Mouse (Mus musculus): ENCODE data around the gene S100a8. TPM values are rescaled to one million over a fixed set of nuclear protein-coding genes. Genes with fewer than 3 reads are reported as not detected.
A peak's percentile ranks its signal among the peaks of the same experiment; 100 is the strongest.

Gene S100a8
- 65.2 and 69.2 TPM in 2 replicates for polyA plus RNA-seq (2015; fragmentation: Nextera tagmentation; extraction: Ambion mirVana)

GRCm38 (mm10) chr3:90668846-90669245 is at the start of gene S100a8:
Gene S100a8 (plus strand): TSS chr3:90668978.
- 60% methylated on average over 8 of the region's 8 CpGs for WGBS
- DNase-seq (ENCODE audit: low spot score) = no peak

GRCm38 (mm10) chr3:90621552-90621951 is 47.2 kb upstream of the S100a8 start:
- ATAC-seq (replicated peaks; ENCODE audit: low FRiP score, low read depth) (no peak), DNase-seq (ENCODE audit: low spot score) (no peak)
- Histone ChIP-seq H3K9ac (ENCODE audit: low read depth, low read length) (no peak overlapping the region), H3K27me3 (ENCODE audit: insufficient read depth, low read length) (no peaks in the 10 kb centered on the region), H3K4me3 (replicated peaks; ENCODE audit: low read depth, low read length) (no peak overlapping the region), H3K4me1 (replicated peaks; ENCODE audit: insufficient read depth, low read length) (no peaks in the 10 kb centered on the region), H3K27ac (no peak overlapping the region), H3K36me3 (ENCODE audit: insufficient read depth, low read length) (no peaks in the 10 kb centered on the region), H3K4me2 (ENCODE audit: low read length) (no peak overlapping the region), H3K9me3 (replicated peaks; ENCODE audit: low read length) (no peaks in the 10 kb centered on the region)
- 50% methylated on average over 7 of the region's 7 CpGs for WGBS
- TF ChIP-seq CTCF (IDR thresholded peaks at IDR 0.05; ENCODE audit: low read depth) = no peak

More at GRCm38 (mm10) chr3:90668846-90669245, at the start of gene S100a8:
- H3K27me3 ChIP-seq (ENCODE audit: insufficient read depth, low read length) = no peaks in the 10 kb centered on the region
- TF ChIP-seq CTCF (IDR thresholded peaks at IDR 0.05; ENCODE audit: low read depth) = no peak
- H3K4me1 ChIP-seq (replicated peaks; ENCODE audit: insufficient read depth, low read length) = no peaks in the 10 kb centered on the region
- no peak within 1 kb of the TSS for H3K9ac ChIP-seq (ENCODE audit: low read depth, low read length)
- H3K4me3 ChIP-seq (replicated peaks; ENCODE audit: low read depth, low read length) = no peak within 1 kb of the TSS
- H3K36me3 ChIP-seq (ENCODE audit: insufficient read depth, low read length) = no peaks in the 10 kb centered on the region
- H3K27ac ChIP-seq = no peak within 1 kb of the TSS
- no peaks in the 10 kb centered on the region for H3K9me3 ChIP-seq (replicated peaks; ENCODE audit: low read length)
- H3K4me2 ChIP-seq (ENCODE audit: low read length) = no peak within 1 kb of the TSS
- ATAC-seq (replicated peaks; ENCODE audit: low FRiP score, low read depth) = no peak

GRCm38 (mm10) chr3:90623435-90624071 is 45.2 kb upstream of the S100a8 start:
- Histone ChIP-seq H3K9me3 (replicated peaks; ENCODE audit: low read length) (no peaks in the 10 kb centered on the region), H3K27ac (no peak overlapping the region), H3K4me2 (ENCODE audit: low read length) (no peak overlapping the region), H3K9ac (ENCODE audit: low read depth, low read length) (no peak overlapping the region), H3K4me3 (replicated peaks; ENCODE audit: low read depth, low read length) (no peak overlapping the region), H3K4me1 (replicated peaks; ENCODE audit: insufficient read depth, low read length) (no peaks in the 10 kb centered on the region), H3K27me3 (ENCODE audit: insufficient read depth, low read length) (no peaks in the 10 kb centered on the region), H3K36me3 (ENCODE audit: insufficient read depth, low read length) (no peaks in the 10 kb centered on the region)
- ATAC-seq (replicated peaks; ENCODE audit: low FRiP score, low read depth) = no peak
- 17% methylated on average over 2 of the region's 2 CpGs for WGBS
- no peak for TF ChIP-seq CTCF (IDR thresholded peaks at IDR 0.05; ENCODE audit: low read depth)
- peak; percentile 68 for DNase-seq (ENCODE audit: low spot score)

- DNase-seq (ENCODE audit: low spot score) (no peak), ATAC-seq (replicated peaks; ENCODE audit: low FRiP score, low read depth) (0 out of 2 replicates have a peak, but pooled peaks have one; percentile 23)
- H3K4me1 ChIP-seq (replicated peaks; ENCODE audit: insufficient read depth, low read length) = no peaks in the 10 kb centered on the region
- H3K4me2 ChIP-seq (ENCODE audit: low read length) = no peak overlapping the region
- no peak overlapping the region for H3K9ac ChIP-seq (ENCODE audit: low read depth, low read length)
- H3K36me3 ChIP-seq (ENCODE audit: insufficient read depth, low read length) = no peaks in the 10 kb centered on the region
- H3K27ac ChIP-seq = no peak overlapping the region
- H3K9me3 ChIP-seq (replicated peaks; ENCODE audit: low read length) = no peaks in the 10 kb centered on the region
- no peaks in the 10 kb centered on the region for H3K27me3 ChIP-seq (ENCODE audit: insufficient read depth, low read length)
- TF ChIP-seq CTCF (IDR thresholded peaks at IDR 0.05; ENCODE audit: low read depth) = no peak
- H3K4me3 ChIP-seq (replicated peaks; ENCODE audit: low read depth, low read length) = no peak overlapping the region
- 65% methylated on average over 5 of the region's 5 CpGs for WGBS
These were observed 43.3 kb upstream of the S100a8 start for GRCm38 (mm10) chr3:90625496-90625895.

- Histone ChIP-seq H3K4me3 (replicated peaks; ENCODE audit: low read depth, low read length) (no peak overlapping the region), H3K9ac (ENCODE audit: low read depth, low read length) (no peak overlapping the region), H3K27ac (no peak overlapping the region), H3K9me3 (replicated peaks; ENCODE audit: low read length) (no peaks in the 10 kb centered on the region), H3K4me2 (ENCODE audit: low read length) (no peak overlapping the region), H3K4me1 (replicated peaks; ENCODE audit: insufficient read depth, low read length) (no peaks in the 10 kb centered on the region), H3K36me3 (ENCODE audit: insufficient read depth, low read length) (no peaks in the 10 kb centered on the region), H3K27me3 (ENCODE audit: insufficient read depth, low read length) (no peaks in the 10 kb centered on the region)
- DNase-seq (ENCODE audit: low spot score) (no peak), ATAC-seq (replicated peaks; ENCODE audit: low FRiP score, low read depth) (no peak)
- 67% methylated on average over 9 of the region's 9 CpGs for WGBS
- TF ChIP-seq CTCF (IDR thresholded peaks at IDR 0.05; ENCODE audit: low read depth) = no peak
These were observed 42.3 kb upstream of the S100a8 start for GRCm38 (mm10) chr3:90626266-90627021.

GRCm38 (mm10) chr3:90627366-90627765 is 41.4 kb upstream of the S100a8 start:
- DNase-seq (ENCODE audit: low spot score) (no peak), ATAC-seq (replicated peaks; ENCODE audit: low FRiP score, low read depth) (no peak)
- no peaks in the 10 kb centered on the region for H3K27me3 ChIP-seq (ENCODE audit: insufficient read depth, low read length)
- no peak overlapping the region for H3K4me2 ChIP-seq (ENCODE audit: low read length)
- H3K36me3 ChIP-seq (ENCODE audit: insufficient read depth, low read length) = no peaks in the 10 kb centered on the region
- H3K4me3 ChIP-seq (replicated peaks; ENCODE audit: low read depth, low read length) = no peak overlapping the region
- H3K9ac ChIP-seq (ENCODE audit: low read depth, low read length) = no peak overlapping the region
- H3K27ac ChIP-seq = no peak overlapping the region
- TF ChIP-seq CTCF (IDR thresholded peaks at IDR 0.05; ENCODE audit: low read depth) = no peak
- no peaks in the 10 kb centered on the region for H3K9me3 ChIP-seq (replicated peaks; ENCODE audit: low read length)
- H3K4me1 ChIP-seq (replicated peaks; ENCODE audit: insufficient read depth, low read length) = no peaks in the 10 kb centered on the region
- WGBS = 87% methylated on average over 5 of the region's 5 CpGs
